Mouse (Mus musculus): ENCODE measurements around the gene Snx14.

DNA sequence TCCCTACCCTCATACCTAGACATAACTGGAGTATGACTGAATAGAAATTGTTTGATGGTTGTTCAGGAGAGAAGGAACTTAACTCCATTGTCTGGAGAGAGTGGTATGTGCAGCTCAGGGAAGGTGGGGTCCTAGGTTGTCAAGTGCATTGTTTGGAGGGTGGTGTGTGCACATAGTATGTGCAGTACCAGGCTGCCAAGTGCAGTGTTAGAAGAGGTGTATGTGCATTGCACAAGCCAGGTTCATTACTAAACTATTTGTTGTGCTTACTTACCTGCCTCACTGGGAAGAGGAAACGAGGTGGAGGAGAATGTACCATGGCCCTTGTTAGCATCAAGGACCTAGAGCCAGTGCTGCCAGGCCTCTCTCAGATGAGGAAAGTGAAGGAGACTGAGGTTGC, 88.4 kb downstream of the Snx14 start:
- no peak for TF ChIP-seq EP300 (optimal IDR thresholded peaks at IDR 0.05)
- TF ChIP-seq CTCF (IDR thresholded peaks at IDR 0.05; ENCODE audit: low read depth): no peak
